Comparison of ENCODE assay signal across 17 mouse cellular contexts in the genomic region with DNA sequence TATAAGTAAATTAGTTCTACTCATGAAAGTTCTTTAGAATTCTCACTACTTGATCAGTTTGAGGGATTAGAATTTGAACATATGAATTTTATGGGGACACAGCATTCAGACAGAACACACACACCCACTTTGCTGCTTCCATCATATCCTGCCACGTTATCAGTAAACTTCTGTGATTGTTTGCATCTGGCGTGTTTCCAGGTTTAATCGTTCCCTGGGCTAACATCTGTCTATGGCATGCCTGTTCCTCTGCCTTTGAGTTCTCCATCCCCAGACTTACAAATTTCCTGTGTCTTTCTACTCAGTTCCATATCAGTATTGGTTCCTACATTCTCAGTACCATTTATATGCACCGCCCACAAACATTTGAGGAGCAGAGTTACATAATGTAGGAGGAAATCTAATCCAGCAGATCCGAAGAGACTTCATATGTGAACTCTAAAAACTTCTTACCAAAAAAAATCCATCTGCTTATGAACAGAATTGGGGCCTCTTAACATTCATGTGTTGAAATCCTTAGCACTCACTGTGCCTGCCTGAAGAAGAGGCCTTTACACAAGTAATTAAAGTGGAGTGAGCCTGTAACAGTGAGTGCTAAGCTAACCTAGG. TPM values are rescaled to one million over a fixed set of nuclear protein-coding genes. Genes with fewer than 3 reads are reported as not detected.
DNase-seq lines count a peak whose midpoint lies in the region; ATAC-seq and TF ChIP-seq lines count a peak whose summit lies in the region.
"Had no signal": no experiment of that assay in that cellular context is flagged by ENCODE, and none has a peak within 500 bp of the region (broad histone marks: within the 10 kb centered on the region; RNA-seq: fewer than 3 reads in every experiment).

No protein-coding gene starts in this region.

- no peak overlapping the region; the same call in 1 of the 2 replicates for H3K9ac ChIP-seq in liver, embryonic 14.5 days (replicated peaks)
- no peak overlapping the region for H3K9ac ChIP-seq in forebrain, embryonic 16.5 days (replicated peaks; ENCODE audit: low read depth, low read length)
- H3K9ac ChIP-seq: forebrain, embryonic 13.5 days; hindbrain, embryonic 12.5 days; lung, embryonic 15.5 days; neural tube, embryonic 13.5 days had no signal

- H3K27me3 ChIP-seq in liver, embryonic 14.5 days (ENCODE audit: control insufficient read depth, insufficient read depth, low read length) = no peaks in the 10 kb centered on the region
- no peaks in the 10 kb centered on the region for H3K27me3 ChIP-seq in forebrain, embryonic 16.5 days (replicated peaks; ENCODE audit: control insufficient read depth, insufficient read depth, low read length)
- H3K27me3 ChIP-seq: forebrain, embryonic 13.5 days; hindbrain, embryonic 12.5 days; lung, embryonic 15.5 days; neural tube, embryonic 13.5 days had no signal

- peaks cover 28 to 33% of the 10 kb centered on the region in 2 experiments for H3K4me1 ChIP-seq in liver, embryonic 14.5 days (replicated peaks; ENCODE audit: control insufficient read depth in 2 of 2, insufficient read depth in 2 of 2, low read length in 1 of 2)
- H3K4me1 ChIP-seq in forebrain, embryonic 16.5 days (replicated peaks; ENCODE audit: control insufficient read depth, insufficient read depth, low read length) = no peaks in the 10 kb centered on the region
- H3K4me1 ChIP-seq: forebrain, embryonic 13.5 days; hindbrain, embryonic 12.5 days; neural tube, embryonic 13.5 days had no signal

- H3K4me3 ChIP-seq in liver, embryonic 14.5 days (ENCODE audit: insufficient read depth in 1 of 2, low read depth in 2 of 2, low read length in 2 of 2) = no peak overlapping the region
- H3K4me3 ChIP-seq in forebrain, embryonic 16.5 days (replicated peaks; ENCODE audit: low read length) = no peak overlapping the region
- H3K4me3 ChIP-seq: forebrain, embryonic 13.5 days; gastrocnemius, adult 2 months; hindbrain, embryonic 12.5 days; lung, embryonic 15.5 days; neural tube, embryonic 13.5 days had no signal

- no peaks in the 10 kb centered on the region for H3K9me3 ChIP-seq in liver, embryonic 14.5 days (ENCODE audit: control insufficient read depth, low read length)
- H3K9me3 ChIP-seq in forebrain, embryonic 16.5 days (ENCODE audit: control insufficient read depth, low read length) = no peaks in the 10 kb centered on the region
- H3K9me3 ChIP-seq: forebrain, embryonic 13.5 days; hindbrain, embryonic 12.5 days; lung, embryonic 15.5 days; neural tube, embryonic 13.5 days had no signal

- TF ChIP-seq EP300 in liver, embryonic 14.5 days (IDR thresholded peaks at IDR 0.05; ENCODE audit: low read depth) = peak; percentile 73

- 36% methylated on average over 5 of the region's 5 CpGs for WGBS in liver, embryonic 14.5 days (ENCODE audit: insufficient replicate concordance)
- WGBS in forebrain, embryonic 16.5 days = 80% methylated on average over 5 of the region's 5 CpGs

- H3K36me3 ChIP-seq in liver, embryonic 14.5 days (replicated peaks; ENCODE audit: control insufficient read depth, insufficient read depth, low read depth) = no peaks in the 10 kb centered on the region
- H3K36me3 ChIP-seq in forebrain, embryonic 16.5 days (ENCODE audit: control insufficient read depth, insufficient read depth) = no peaks in the 10 kb centered on the region
- H3K36me3 ChIP-seq: hindbrain, embryonic 12.5 days; lung, embryonic 15.5 days; neural tube, embryonic 13.5 days had no signal

- DNase-seq in left cerebral cortex, adult 9 months (ENCODE audit: low spot score in 2 of 2) = peak; percentile 42 to 62
- no peak for DNase-seq in left cerebral cortex, adult 18-20 months (ENCODE audit: low spot score in 2 of 2)
- DNase-seq in c-Kit-positive CD71-positive TER-119-positive erythroid progenitor cells, embryonic 14.5 days (ENCODE audit: low spot score) = peak; percentile 74
- DNase-seq in liver, embryonic 14.5 days (ENCODE audit: low read depth in 3 of 3, low spot score in 3 of 3) = peak; percentile 70 to 74 (median 71)
- DNase-seq in heart, adult 18-20 months = no peak
- DNase-seq: cerebellum, adult 18-20 months; gastrocnemius, adult 2 months; kidney, postnatal 4 days had no signal

- peak; percentile 56; the same call in 1 of the 2 replicates for ATAC-seq in liver, embryonic 14.5 days (ENCODE audit: insufficient read depth)
- ATAC-seq in megakaryocyte-erythroid progenitor cell, adult 5-6 weeks (replicated peaks; ENCODE audit: low FRiP score, low TSS enrichment, poor library complexity, severe bottlenecking) = peak; percentile 62
- ATAC-seq in forebrain, embryonic 16.5 days = no peak
- ATAC-seq: CD4-positive, CD25-positive, alpha-beta regulatory T cell, adult 4 months; forebrain, embryonic 13.5 days; intestine, postnatal 0 days; midbrain, embryonic 16.5 days had no signal

- H3K27ac ChIP-seq in liver, embryonic 14.5 days = peak overlapping the region; percentile 92
- no peak overlapping the region for H3K27ac ChIP-seq in forebrain, embryonic 16.5 days (ENCODE audit: low read length)
- H3K27ac ChIP-seq: forebrain, embryonic 13.5 days; gastrocnemius, adult 2 months; hindbrain, embryonic 12.5 days; lung, embryonic 15.5 days; neural tube, embryonic 13.5 days had no signal

- no peak for TF ChIP-seq CTCF in liver, embryonic 14.5 days (IDR thresholded peaks at IDR 0.05; ENCODE audit: low read depth)

- H3K4me2 ChIP-seq in liver, embryonic 14.5 days (ENCODE audit: low read depth) = peak overlapping the region; percentile 65
- H3K4me2 ChIP-seq in forebrain, embryonic 16.5 days (ENCODE audit: low read length) = no peak overlapping the region
- H3K4me2 ChIP-seq: forebrain, embryonic 13.5 days; hindbrain, embryonic 12.5 days; lung, embryonic 15.5 days; neural tube, embryonic 13.5 days had no signal

RNA-seq across cellular contexts. Expression of gene Atp2b1, which starts 7.2 kb away (rescaled TPM):
- 100 to 1,000 TPM; 656 to 703 TPM for total RNA-seq in left cerebral cortex, adult 18-20 months (2021)
- polyA plus RNA-seq in liver, embryonic 14.5 days (2012; rRNA removed) = 5.2 and 7.4 TPM in 2 replicates
- 27.6 and 29.0 TPM in 2 replicates for polyA plus RNA-seq in liver, embryonic 14.5 days (2014; fragmentation: Nextera tagmentation; extraction: Ambion mirVana)
- total RNA-seq in megakaryocyte-erythroid progenitor cell, adult 5-6 weeks (2014; fragmentation: Nextera tagmentation) = 15.8 and 21.1 TPM in 2 replicates
- 26.7 and 28.9 TPM in 2 replicates for total RNA-seq in megakaryocyte-erythroid progenitor cell, adult 5-6 weeks (2017)
- 10 to 100 TPM; 61.2 to 61.4 TPM for total RNA-seq in heart, adult 18-20 months (2021)
- polyA plus RNA-seq in forebrain, embryonic 16.5 days (2015; fragmentation: Nextera tagmentation; extraction: Ambion mirVana) = 193 and 200 TPM in 2 replicates

Comparison
In these comparisons a context has a peak if more than half of its experiments do, and no peak if none do; other contexts are left out.
1. DNase-seq: peak in left cerebral cortex, adult 9 months (2 of 2), c-Kit-positive CD71-positive TER-119-positive erythroid progenitor cells, embryonic 14.5 days (single experiment) and liver, embryonic 14.5 days (3 of 3); none in left cerebral cortex, adult 18-20 months (0 of 2) and heart, adult 18-20 months (0 of 2).
2. RNA of gene Atp2b1, which starts 7.2 kb away (total RNA-seq): 656 to 703 TPM in left cerebral cortex, adult 18-20 months; 61.2 to 61.4 TPM in heart, adult 18-20 months and 15.8 to 28.9 TPM in megakaryocyte-erythroid progenitor cell, adult 5-6 weeks; every median in the first group is over 10 times any median in the second.